Mouse (Mus musculus): Measurements from ENCODE around the gene Casp8.
"Not testable (repeated sequence)": the region's sequence is repeated elsewhere in the genome, so short reads cannot be mapped to it uniquely, and the experiment has no call there.

Gene Casp8

DNA sequence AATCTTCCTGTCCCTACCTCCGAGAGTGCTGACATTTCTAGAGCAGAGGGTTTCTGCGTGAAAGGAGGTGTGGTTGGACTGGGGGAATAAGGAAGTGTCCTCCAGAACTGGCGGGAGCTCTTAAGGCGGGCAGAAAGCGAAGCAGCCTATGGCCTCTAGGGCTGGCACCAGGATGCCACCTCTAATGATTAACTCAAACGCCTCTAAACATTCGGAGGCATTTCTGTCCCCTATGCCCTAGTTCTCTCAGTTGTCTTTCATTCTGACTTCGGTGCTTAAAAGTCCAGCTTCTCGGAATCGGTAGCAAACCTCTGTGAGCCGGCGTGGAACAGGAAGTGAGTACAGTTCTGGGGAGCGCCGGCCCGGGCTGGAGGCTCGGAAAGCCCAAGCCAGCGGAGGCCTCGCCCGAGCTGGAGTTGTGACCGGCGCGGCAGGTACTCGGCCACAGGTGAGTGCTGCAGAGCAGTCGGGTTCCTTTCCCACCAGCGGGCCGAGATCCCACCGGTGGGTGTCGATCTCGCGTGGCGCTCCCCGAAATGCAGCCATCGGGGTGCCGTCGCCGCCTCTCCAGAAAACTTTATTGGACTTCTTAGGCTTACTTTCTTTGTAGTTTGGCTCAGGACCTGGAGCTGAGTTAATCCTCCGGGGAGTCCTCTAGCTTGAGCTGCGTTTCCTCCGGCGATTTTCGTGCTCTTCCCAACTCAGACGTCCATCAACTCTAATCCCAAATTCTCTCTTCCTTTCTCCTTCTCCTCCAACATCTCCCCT is at the start of gene Casp8:
Casp8 (plus strand) TSS at position 84 of the 768 bp plus-strand sequence.
- no peak for DNase-seq (ENCODE audit: low spot score in 2 of 2)

DNA sequence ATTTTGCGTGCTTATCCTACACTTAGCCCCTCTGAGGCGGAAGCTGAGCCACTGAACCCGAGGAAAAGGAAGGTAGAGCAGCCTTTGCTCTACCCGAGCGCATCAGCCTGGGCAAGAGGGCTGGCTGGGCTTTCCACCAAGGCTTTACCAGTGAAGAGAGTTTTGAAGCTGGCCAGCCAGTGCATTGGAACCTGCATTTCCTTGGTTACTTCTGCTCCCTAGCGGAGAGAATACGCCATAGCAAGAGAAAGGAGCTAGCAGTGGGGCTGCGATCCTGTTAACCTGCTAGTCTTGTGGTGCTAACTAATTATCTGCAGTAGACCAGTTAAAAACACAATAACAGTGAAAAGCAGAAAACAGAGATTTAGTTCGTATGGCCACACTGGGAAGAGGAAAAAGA is 48.3 kb upstream of the Casp8 start:
- peak; percentile 30 to 40 for DNase-seq (ENCODE audit: low spot score in 2 of 2)

DNA sequence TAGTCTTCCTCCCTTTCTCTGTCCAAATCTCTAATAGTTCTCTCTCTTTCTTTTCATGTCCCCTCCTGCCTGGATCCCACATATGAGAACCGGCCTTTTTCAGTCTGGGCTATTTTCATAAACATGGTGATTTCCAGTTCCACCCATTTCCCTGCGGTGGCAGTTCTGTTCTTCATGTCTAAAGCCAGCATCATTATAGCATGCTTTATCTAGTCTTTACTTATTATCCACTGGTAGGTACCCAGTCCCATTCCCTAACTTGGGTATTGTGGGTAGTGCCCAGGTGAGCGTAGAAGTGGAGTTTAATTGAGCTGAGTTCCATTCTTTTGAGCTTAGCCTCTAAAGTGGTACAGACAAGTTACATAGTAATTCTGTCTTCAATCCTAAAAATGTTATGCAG is 35.7 kb upstream of the Casp8 start:
- DNase-seq (ENCODE audit: low spot score in 2 of 2) = no peak

DNA sequence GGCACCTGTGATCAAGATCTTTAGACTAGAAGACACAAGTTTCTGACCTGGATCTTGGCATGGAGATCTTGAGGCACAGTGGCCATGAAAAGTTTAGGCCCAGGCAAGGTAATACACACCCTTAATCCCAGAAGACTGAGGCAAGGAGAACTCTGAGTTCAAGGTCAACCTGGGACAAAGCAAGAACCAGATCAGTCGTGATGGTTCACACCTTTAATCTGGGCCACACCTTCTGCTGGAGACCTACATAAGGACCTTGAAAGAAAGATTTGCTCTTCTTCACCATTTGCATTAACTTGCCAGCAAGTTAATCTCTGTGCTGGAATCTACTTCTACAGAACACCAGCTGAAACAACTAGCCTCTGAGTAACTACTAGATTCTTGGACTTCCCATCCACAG is 34.6 kb upstream of the Casp8 start:
- DNase-seq (ENCODE audit: low spot score in 2 of 2) = no peak

DNA sequence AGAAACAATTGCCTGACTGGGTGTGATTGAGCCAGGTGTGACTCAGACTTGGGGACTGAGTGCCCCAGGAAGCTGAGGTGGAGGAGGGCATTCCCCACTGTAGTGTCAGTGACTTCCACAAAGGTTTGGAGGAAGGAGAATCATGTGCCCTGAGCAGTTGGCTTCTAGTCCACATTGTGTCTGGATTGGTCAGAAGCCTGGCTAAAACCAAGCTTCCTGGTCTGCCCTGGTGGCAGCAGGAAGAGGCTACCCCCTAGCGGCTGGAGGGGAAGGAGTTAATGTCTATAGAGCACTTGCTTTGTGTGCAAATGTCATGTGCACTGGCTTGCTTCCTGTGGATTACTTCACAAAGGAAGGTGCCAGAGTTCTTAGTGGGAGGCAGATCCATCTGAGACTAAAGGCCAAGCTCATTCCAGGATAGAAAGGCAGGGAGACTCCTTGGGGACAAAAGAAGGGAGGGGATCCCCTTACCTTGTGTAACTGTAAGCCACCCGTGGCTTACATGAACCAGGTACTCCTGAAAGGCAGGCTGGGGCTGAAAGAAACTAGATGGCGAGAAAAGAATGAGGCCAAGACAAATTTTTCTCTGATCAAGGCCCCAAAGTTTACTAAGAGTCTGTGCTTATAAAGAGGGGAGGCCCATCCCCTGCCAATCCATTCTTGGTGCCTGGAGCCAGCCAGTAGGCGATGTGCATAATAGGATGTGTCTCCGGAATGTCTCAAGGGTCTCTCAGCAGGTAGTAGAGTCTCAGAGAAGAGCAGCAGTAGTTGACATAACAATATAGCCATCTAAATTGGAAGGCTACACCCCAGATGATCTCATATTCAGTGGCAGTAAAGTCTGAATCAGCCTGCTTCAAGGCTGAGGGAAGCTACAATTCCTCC is 33.5 kb upstream of the Casp8 start:
- DNase-seq (ENCODE audit: low spot score in 2 of 2) = not testable (repeated sequence)

DNA sequence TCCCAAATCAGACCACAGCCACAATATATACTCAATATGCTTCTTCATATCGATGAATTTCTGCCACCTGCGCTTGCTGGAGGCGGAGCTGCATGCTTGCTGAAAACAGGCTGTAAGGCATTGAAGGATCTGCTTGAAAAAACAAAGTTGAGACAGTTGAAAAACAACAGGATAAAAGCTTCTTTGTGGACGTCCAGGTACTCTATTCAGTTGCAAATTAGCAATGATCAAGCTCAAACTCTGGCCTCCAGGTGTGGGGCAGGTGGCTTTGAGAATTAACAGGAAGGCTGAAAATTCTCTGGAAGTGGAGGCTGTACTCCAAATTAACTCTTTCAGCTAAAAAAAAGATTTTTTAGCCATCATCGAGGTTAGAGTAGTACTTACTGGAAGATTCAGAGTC is 32.6 kb upstream of the Casp8 start:
- DNase-seq (ENCODE audit: low spot score in 2 of 2) = no peak

DNA sequence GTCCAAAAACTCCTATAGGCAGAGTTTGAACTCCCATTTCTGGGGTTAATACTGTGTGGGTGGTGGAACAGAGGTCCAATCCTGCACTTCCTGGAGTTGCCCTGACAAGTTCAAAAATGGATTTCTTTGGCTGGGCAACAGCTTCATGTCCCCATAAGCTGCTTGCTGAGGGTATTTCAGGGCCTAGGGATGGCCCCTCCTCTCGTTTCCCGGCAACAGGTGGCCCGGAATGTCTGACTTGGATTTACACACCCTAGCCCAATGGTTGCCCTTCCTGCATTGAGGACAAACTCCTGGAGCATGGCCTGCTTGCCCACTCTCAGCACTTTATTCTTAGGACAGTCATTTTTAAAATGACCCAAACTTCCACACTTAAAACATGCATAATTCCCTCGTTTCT is 28.7 kb upstream of the Casp8 start:
- DNase-seq (ENCODE audit: low spot score in 2 of 2) = not testable (repeated sequence)

DNA sequence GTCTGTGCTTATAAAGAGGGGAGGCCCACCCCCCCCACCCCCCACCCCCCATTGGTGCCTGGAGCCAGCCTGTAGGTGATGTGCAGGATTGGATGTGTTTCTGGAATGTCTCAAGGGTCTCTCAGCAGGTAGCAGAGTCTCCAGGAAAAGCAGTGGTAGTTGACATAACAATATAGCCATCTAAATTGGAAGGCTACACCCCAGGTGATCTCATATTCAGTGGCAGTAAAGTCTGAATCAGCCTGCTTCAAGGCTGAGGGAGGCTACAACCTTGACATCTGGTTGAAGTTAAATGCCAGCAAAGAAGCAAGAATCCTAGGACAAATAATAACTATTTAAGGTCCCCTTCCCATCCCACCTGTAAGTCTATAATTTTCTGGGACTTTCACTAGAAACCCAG is 26.0 kb upstream of the Casp8 start:
- DNase-seq (ENCODE audit: low spot score in 2 of 2) = no peak

DNA sequence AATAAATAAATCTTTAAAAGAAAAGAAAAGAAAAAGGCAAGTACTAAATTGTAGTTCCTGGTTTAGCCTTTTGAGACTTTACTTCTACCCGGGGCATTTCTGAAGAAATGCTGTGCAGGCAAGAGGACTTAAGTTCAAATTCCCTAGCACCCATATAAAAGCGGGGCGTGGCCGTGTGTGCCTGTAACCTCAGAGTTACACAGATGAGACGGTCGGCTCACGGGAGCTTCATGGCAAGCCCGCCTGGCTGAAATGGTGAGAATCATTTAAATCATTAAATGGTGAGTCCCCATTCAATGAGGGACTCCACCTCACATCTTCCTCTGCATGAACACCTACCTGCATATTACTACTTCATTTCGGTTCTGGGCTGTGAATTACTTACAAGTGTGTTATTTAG is 25.5 kb upstream of the Casp8 start:
- no peak for DNase-seq (ENCODE audit: low spot score in 2 of 2)

DNA sequence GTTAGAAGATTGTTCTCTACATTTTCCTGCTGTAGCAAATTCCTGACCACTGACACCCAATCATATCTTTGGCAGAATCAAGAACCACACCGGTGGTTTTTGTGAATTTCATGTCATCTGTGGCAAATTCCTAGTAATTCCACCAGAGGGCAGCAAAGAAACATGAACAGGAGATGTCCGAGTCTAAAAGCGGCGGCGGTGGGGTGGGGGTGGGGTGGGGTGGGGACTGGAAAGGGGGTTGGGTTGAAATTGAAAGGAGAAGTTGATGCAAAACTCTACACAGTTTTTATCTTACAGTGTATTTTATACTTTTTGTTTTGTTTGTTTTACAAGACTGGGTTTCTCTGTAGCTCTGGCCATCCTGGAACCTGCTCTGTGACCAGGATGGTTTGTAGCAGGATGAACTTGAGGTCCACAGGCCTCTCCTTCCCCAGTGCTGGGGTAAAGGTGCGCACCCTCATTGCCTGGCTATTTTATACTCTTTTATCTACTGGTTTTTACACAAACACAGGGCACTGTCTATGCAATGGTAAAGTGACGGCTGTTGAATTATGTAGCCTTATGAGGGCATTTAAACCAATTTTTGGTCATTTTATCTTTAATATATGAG is 25.0 kb upstream of the Casp8 start:
- DNase-seq (ENCODE audit: low spot score in 2 of 2) = no peak

DNA sequence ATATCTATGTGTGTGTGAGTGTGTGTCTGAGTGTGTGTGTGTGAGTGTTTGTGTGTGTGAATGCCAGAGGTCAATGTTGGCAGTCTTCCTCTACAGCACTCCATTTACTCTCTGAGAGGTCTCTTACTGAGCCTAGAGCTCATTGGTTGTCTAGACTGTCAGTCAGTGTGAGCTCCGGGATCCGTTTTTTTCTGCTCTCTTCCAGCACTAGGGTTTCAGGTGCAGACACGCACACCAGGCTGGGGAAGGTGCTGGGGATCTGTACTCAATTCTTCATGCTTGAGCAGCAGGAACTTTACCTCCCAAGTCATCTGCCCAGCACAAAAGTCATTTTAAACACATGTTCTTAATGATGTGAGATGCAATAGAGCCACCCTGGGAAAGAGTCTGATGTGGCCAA is 23.1 kb upstream of the Casp8 start:
- DNase-seq (ENCODE audit: low spot score in 2 of 2) = no peak

DNA sequence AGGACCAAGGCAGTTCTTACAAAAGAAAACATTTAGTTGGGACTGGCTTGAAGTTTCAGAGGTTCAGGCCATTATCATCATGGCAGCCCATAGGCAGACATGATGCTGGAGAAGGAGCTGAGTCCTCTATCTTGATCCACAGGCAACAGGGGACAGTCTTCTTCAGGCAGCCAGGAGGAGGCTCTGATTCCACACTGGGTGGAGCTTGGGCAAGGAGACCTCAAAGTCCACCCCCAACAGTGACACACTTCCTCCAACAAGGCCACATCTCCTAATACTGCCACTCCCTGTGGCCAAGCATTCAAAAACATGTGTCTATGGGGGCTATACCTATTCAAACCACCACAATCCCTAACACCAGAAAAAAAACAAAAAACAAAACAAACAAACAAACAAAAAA is 21.9 kb upstream of the Casp8 start:
- DNase-seq (ENCODE audit: low spot score in 2 of 2) = no peak

DNA sequence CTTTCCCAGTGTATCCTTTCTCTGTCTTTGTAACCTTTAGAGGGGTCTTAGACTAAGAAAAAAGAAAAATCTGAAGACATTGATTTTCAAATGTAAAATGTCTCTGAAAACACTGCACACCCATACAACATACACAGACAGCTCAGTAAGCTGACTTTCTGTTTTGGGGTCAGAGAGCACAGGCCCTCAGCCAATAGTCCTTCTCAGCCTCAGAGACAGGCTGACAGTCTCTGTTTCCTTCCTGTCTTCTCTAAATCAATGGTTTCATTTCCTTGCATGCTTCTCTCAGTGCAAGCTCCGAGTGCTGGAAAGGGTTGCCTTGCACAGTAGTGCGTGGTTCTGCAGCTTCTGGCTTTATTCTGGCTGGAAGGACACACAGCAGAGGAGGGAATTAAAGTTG is 21.3 kb upstream of the Casp8 start:
- no peak for DNase-seq (ENCODE audit: low spot score in 2 of 2)

DNA sequence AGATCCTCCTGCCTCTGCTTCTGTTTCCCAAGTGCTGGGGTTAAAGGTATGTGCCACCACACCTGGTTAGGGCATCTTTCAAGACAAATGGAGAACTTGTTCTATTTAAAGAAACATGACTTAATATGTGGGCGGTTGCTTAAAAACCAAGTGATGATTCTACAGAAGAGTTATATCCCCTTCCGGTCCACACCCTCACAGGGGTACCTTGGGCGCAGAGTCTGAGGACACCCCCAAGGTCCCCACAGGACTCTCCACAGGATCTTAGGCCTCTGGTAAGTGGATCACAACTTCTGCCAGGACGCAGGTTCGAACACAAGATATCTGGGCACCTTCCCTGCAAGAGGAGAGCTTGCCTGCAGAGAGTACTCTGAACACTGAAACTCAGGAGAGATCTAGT is 19.8 kb upstream of the Casp8 start:
- DNase-seq (ENCODE audit: low spot score in 2 of 2) = no peak

DNA sequence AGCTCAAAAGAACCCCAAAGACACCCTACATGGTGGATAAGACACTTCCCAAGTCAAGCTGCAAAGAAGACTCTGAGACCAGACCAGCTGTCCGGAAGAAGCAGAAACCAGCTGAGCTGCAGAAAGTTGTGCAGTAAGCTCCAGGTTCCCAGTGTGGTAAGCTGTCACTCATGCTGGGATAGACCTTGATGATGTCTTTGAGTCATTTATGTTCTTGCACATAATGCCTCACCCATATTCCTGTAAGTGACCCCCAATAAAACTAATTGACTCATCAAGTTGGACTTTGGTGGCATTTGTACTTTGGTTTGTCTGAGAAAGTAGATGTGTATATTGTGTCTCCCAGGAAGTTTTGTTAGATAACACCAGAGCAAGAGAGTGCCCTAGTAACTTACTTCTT is 17.6 kb upstream of the Casp8 start:
- no peak for DNase-seq (ENCODE audit: low spot score in 2 of 2)

DNA sequence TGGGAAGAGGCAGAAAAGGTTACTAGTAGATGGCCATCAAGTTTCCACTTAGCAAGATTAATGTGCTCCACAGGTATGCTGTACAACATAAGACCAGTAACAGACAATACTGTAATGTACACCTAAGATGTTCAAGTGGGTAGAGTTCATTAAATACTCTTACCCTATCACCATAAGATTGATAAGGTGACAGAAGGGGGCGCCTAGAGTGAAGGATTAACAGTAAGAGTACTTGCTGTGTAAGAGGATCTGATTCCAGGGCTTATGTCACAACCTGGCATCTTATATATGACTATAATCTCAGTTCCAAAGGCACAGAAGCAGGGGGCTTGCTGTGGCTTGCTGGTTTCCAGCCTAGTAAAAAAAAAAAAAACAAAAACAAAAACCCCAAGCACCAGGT is 16.9 kb upstream of the Casp8 start:
- DNase-seq (ENCODE audit: low spot score in 2 of 2) = no peak

DNA sequence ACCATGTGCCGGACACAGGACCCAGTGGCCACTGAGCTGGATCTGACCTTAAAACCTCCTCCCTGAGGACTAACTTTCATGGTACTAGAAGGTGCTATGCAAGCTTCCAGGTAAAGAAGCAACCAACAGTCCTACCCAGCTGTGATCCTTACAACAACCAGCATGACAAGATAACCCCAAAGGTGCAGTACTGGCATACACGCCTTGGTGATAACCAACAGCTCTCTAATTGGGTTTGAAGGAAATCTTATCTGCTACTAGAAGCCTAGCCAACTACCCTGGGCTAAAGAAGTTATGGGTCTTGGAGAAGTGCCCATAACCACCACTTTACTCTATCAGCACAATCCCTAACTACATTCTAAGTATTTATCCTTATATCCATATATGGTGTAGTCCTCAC is 8.9 kb upstream of the Casp8 start:
- no peak for DNase-seq (ENCODE audit: low spot score in 2 of 2)

DNA sequence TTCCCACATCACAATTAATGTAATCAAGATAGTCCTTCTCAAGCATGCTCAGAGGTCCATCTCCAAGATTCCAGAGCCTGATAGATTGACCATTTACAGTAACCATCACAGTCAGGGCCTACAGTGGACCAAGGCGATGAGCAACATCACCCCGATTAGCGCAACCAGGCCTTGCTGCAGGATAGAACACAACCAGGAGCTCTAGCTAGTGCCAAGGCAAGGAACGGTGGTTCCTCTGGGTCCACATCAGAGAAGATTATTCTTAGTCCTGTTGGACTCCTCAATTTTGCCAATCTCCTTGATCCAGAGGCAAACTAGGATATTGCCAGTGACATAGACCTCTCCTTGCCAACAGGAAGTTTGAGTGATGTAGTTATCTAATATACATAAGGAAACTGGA is 6.8 kb upstream of the Casp8 start:
- no peak for DNase-seq (ENCODE audit: low spot score in 2 of 2)

DNA sequence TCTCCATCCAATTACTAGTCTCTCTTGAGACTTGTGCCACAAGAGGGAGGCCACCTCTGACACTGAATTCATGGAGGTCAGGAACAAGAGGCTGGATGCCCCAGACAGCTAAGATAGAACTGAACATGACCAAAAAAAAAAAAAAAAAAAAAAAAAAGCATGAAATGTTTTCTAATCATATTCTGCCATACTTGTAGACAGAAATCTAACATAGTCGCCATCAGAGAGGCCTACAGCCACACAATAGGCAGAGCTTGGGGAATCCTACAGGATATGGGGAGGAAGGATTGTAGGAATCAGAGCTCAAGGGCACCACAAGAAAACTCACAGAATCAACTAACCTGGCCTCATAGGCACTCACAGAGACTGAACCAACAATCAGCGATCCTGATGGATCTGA is 469 bp upstream of the Casp8 start:
- no peak for DNase-seq (ENCODE audit: low spot score in 2 of 2)

DNA sequence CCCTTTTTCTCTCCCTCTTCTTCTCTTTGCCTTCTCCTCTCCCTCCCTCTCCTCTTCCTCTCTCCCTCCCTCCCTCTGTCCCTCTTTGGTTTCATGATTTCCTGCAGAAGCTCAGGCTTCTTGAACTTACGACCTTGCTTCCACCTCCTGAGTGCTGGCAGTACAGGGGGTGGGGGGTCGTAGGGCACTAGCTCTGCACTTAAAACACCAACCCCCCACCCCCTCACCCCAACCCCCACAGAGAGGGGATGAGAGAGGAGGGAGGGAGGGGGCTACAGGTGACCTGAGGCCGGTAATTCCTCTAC is 837 bp downstream of the Casp8 start:
- no peak for DNase-seq (ENCODE audit: low spot score in 2 of 2)

DNA sequence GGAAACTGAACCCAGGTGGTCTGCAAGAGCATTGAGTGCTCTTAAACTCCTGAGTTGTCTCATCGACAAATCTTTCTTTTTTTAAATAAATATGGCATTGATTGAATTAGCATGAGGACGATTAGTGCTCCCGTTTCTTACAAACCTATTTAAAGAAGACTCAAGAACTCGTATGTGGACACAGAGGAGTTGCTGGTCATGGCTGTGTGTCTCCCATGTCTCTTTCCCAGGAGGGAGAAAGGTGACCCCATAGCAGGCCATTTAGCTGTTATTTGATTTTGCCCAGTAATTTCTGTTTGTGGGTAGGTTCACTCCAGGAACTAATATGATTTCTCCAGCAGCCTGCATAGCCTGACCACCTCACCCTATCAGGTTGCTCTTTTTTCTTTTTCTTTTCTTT is 1.7 kb downstream of the Casp8 start:
- DNase-seq (ENCODE audit: low spot score in 2 of 2) = no peak

DNA sequence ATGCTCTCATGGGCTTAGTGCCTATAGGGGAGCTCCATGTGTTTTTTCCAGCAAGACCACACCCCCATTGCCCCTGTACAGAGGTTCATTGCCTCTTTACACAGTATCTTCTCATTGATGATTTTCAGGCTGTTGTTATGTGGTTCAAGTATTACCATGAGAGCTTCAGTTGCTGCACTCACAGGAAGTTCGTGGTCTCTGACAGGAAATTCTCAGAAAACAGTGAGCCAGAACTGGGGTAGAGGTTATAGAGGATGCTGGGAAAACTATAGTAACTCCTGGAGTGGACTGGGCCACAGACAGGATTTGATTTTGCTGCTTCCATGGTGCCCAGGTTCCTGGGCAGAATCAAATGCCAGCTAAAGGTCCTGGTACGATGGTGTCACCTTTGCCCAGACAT is 2.2 kb downstream of the Casp8 start:
- DNase-seq (ENCODE audit: low spot score in 2 of 2) = no peak

DNA sequence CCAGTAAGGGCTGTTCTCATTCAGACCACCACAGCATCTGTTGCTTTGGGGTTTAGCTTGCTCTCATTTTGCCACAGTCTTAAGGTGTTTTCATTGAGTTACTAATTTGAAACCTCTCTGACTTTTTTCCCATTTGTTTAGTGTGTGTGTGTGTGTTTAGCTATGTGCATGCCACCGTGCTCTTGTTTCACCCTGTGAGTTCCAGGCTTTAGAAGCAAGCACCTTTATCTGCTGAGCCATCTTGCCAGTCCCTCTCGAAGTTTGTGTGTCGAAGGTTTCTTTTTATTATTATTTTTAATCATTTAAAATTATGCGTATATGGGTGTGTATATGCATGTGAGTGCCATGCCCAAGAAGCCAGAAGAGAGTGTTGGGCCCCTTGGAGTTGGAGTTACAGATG is 3.7 kb downstream of the Casp8 start:
- no peak for DNase-seq (ENCODE audit: low spot score in 2 of 2)

Measured in right cerebral cortex, postnatal 36 days (tissue).